Mouse (Mus musculus): ENCODE measurements around the gene Dnajc5.

The Dnajc5 gene

DNA sequence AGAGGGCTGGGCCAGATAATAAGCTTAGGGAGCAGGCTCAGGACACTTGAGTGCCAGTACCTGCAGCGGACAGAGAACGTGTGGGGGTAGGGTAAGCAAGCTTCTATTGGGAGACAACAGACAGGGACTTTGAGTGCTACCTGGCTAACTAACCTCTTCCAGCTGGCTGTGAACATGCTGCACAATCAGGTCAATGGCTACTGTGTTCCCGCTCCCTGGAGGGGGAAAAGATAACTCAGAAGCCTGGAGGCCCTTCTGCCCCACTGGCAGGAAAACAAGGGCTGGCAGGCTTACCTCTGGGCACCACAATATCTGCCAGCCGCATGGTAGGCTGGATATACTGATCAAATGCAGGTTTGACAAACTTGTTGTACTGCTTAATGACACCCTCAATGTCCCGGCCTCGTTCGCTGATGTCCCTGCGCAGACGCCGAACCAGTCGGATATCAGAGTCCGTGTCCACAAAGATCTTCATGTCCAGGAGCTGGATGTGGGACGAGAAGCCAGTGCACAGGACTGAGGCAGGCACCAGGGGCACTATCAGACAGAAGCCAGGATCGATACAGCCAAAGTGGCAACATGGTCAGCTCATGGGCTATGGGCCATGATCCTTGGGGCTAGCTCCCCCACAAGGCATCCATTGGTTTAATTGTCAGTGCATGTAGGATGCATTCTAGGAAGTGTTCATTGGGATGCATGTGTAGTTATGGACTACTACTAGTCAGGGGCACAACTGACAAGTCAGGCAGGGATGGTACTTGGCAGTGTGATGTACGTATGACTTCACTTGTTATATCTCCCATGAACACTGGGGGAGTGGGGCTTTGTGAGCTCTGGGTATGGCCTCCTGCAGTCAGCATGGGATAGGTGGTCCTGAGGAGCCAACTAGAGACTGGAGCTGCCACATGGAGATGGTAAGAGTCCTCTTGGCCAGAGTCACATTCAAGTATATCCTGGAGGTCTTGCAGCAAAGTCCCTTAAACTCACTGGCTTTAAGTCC is 52.9 kb downstream of the Dnajc5 start:
- DNase-seq (ENCODE audit: low spot score in 2 of 2): no peak

DNA sequence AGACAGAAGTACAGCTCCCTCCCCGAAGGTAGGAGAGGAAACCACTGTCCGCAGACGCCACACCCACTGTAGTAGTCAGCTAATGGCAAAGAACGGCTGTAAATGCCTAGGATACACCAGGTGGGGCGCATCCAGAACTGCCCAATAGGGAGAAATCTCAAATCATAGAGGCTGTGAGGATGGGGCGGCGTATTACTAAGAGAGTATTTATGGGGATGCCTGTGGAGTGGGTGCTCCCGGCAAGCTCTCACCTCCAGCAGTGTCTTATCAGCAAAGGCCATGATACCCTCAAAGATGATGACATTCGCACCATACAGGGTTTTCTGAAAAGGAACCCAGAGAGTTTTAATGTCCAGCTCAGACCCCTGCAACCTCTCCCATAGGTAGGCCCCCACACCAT is 53.7 kb downstream of the Dnajc5 start:
- DNase-seq (ENCODE audit: low spot score in 2 of 2): no peak

DNA sequence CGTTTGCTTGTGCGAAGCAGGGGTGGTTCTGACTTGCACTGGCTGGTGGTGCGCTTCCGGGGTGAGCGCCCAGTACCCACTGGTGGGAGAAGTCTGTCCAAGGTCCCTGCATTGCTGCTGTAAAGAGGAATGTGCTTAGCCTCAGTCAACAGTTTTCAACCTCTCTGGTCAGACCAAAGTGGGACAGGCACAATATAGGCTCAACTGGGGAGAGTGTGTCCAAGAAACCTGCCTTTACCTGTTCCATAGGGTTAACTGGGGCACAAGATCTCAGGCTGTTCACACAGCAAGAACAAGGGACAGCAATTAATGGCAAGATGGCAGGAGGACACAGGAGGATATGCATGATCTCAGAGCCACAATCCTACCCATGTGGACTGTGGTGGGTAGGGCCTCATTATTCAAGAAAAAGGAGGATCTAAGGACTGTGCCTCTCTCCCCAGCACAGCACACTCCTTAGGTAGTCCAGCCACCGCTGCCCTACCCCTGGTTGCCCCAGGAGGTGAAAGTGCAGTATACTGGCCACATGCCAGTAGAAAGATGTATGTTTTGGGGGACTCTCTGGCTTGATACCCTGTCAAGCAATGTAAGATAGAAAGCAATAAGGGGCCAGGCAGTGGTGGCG is 54.7 kb downstream of the Dnajc5 start:
- peak in 1 of 2 experiments; percentile 3 for DNase-seq (ENCODE audit: low spot score in 2 of 2)

DNA sequence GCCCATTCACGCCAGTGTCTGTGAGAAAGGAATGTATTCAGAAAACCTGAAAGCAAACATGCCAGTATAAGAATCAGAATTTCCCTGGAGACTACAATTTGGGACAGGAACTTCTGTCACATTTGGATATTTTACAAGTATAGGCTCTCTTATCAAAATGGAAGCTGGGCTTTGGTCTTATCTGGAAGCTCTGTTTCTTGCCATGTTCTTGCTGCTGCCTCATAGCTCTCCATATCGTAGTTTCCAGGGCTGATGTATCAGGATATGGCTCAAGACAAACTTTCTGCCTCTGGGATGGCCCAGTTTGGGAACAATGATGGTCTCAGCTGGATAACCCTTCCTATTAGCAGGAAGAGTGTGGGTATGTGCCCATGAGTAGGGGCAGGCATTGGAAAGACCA is 56.3 kb downstream of the Dnajc5 start:
- no peak for DNase-seq (ENCODE audit: low spot score in 2 of 2)

DNA sequence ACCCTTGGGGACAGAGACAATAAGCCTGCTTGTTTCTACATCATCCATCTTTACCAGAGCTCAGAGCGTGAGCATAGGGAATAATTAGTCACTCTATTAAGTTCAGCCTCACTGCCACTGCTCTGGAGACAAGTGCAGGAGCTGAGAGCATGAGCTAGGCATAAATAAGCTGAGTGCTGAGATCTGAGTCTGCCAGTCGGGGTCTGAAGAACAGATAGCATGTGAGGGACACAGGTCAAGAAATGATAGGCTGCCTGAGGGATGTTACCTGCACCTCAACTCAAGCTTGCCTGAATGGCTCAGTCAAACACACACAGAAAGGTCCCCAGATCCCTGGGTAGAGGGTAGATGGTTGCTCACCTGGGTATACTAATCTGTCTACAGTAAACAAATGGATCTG is 56.8 kb downstream of the Dnajc5 start:
- no peak for DNase-seq (ENCODE audit: low spot score in 2 of 2)

DNA sequence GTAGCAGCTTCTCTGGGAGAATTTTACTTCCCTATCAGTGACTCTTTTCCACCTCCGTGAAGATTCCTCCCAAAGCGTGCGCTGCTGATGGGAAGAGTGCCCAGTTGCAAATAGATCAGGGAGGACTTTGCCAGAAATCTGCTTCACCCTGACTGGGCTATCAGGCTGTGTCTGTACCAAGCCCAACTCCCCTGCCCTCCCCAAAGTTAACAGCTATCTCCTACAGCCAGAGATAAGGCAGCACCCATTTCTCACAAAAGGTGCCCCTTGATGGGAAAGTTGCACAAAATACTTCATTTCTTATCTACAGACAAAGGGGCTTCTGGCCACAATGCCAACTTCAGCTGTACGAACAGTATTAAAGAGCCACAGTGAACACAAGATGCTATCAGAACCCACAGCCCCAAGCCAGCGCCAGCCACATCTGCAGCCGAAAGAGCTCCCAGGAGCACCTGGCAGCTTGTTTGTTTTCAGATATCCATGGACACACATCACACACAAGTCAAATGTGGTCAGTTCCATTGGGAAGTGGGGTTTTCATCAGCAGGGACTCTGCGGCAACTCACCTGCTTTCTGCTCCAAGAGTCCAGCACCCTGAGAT is 57.8 kb downstream of the Dnajc5 start:
- DNase-seq (ENCODE audit: low spot score in 2 of 2): peak in 1 of 2 experiments; percentile 3

DNA sequence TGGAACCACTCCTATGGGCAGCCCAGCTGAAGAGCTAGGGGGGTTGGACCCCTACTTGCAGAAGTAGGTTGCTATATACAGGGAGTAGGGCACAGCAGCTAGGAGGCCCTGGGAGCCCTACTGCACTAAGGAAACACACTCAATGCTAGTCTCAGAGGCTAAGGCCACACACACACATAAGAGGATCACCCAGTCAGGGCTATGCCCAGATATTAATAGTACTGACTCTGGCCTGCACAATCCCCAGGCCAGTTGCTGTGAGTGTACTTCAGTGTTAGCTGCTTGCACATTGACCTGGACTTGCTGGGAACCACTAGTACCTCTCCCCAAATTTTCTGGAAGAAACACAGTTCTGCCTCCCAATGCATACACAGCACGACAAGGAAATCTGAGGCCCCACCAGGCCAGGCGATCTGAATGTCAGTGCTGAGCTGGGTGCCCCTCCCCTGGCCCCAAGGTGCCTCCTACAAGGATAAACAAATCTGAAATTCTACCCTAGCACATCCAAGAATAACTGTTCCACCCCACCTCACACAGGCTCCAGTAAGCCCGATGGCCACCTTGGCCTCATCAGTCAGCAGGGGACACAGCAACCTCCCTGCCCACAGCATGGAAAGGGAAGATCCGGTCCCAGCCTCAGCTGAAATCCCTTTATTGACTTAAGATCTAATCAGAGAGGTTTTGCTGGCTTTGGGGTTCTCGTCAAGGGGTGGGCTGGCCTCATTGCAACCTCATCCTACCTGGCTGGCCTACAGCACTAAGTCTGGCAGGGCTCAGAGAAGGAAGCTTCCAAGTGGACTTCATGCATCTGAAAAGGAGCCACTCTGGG is 58.7 kb downstream of the Dnajc5 start:
- peak; percentile 3 to 6 for DNase-seq (ENCODE audit: low spot score in 2 of 2)

DNA sequence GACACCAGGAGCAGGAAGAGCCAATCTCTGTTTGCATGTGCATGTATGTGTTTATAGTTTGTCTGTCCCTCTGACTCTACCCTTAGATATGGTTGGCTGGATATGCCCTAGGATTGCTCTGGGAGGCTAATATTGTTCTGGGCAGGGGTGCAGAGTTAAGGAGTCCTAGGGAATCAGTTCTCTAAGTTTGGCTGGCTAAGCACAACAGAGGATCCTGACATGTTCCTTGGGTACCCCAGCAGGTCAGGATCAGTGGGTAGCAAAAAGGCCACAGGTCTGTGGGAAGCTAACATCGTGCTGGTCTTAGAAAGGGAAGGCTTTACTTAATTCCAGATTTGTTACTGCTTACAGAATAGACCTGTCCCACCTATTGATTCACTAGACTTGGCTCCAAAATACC is 59.4 kb downstream of the Dnajc5 start:
- peak in 1 of 2 experiments; percentile 4 for DNase-seq (ENCODE audit: low spot score in 2 of 2)

DNA sequence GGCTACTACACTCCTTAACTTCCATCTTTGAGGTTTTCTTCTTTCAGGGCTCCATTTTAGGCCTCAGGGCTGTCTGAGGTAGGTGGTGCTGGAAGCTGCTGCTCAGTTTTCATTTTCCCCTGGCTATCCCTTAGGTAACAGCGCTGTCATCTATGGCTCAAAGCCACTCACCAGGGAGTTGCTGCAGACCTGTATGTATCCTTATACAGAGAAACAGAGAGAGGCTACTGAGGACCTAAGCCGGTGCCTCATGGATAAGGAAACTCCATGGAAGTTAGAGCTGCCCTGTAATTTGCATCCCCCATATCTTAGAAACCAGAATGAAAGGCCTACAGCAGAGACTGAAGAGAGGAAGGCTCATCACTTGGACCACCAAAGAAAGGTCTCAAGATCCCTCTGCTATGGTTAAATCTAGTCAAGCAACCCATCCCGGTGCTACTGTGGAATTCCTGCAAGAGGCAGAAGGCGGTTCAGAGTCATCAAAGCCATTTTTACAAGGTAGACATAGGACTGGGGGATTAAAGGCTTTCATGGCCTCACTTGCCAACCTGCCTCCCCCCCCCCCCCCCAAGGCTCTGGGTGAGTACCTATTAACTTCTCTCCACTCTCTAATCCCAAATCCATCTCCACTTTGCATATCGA is 60.0 kb downstream of the Dnajc5 start:
- peak; percentile 2 to 6 for DNase-seq (ENCODE audit: low spot score in 2 of 2)

DNA sequence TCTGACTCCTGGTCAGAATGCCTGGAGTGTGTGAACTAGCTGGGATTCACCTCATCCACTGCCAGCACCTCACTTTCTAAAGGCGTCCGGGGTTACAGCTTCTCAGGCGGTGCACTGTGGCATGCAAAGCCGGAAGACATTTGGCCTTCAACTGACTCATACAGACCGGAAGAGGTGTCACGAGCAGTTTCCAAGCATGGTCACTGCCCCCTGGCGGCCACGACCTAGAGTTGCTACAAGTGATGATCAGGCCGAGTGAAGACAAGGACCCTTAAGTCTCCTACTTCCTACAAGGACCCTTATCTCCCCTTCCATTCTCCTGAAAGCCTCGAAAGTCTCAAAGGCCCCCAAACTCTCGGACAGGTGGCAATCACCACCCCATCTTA is 60.7 kb downstream of the Dnajc5 start:
- peak; percentile 72 to 76 for DNase-seq (ENCODE audit: low spot score in 2 of 2)

DNA sequence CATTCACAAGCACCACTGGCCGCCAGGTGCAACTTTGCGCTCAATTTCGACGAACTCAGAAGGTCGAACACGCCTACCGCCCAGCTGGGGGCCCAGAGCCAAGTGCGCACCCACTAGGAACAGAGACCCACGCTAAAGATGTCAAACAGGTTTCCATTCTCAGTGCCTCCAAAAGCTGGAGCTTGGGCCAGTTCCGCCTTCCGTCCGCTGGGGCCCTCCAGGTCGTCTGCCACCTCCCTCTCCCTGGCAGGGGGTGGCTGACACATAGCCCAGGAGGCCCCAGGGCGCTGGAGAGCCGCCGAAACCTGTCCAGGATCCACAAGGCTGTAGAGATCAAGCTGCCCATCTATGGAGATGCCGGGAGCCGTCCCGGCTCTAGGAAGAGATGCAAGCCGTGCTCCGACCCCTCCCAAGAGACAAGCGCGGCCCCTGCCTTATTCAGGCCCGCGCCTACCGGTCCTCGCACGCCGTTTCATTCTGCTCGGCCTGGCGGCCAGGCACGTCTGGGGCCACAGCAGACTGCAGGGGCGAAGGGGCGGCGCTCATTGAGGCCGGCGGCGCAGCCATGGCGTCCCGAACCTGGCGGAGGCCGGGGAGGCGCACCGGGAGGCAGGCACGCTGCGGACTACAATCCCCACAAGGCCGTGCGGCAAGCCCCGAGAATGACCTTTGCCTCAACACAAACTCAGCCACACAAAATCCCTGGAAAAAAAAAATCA is 61.3 kb downstream of the Dnajc5 start:
- DNase-seq (ENCODE audit: low spot score in 2 of 2): peak; percentile 72 to 85

DNA sequence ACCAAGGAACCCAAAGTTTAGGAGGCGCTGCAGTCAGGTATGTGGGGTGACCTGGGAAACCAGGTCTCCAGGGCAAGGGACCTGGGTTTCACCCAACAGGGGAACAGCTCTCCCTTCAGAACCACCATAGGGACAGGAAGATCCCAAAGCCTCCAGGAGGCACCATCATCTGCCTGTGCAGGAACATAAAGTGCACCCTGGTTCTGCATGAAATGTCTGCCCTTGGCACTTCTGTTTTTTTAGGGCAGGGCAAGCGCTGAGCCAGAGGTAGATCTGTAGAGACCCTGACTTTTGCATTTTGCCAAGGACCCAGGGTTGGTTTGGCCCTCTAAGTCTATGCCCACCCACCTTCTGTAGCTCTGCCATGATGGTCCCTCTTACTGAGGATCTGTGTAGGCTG is 62.1 kb downstream of the Dnajc5 start:
- DNase-seq (ENCODE audit: low spot score in 2 of 2): peak in 1 of 2 experiments; percentile 13

DNA sequence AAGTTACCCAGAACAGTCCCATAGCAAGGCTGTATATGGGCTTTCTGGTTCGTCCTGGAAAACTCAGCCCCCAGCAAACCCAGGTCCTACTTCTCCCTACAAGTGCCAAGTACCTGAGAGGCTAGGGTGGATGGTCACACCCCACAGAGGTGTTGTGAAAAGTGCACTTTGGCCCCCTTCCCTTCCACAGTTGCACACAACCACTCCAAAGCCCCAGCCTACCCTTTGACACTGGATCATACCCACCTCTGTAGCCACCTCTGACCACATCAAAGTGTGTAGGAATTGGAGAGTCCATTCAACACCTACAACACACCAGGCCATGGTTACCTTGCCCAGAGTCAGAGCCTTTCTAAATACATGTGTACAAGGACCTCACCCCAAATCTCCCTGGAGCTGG is 62.7 kb downstream of the Dnajc5 start:
- DNase-seq (ENCODE audit: low spot score in 2 of 2): peak in 1 of 2 experiments; percentile 21

DNA sequence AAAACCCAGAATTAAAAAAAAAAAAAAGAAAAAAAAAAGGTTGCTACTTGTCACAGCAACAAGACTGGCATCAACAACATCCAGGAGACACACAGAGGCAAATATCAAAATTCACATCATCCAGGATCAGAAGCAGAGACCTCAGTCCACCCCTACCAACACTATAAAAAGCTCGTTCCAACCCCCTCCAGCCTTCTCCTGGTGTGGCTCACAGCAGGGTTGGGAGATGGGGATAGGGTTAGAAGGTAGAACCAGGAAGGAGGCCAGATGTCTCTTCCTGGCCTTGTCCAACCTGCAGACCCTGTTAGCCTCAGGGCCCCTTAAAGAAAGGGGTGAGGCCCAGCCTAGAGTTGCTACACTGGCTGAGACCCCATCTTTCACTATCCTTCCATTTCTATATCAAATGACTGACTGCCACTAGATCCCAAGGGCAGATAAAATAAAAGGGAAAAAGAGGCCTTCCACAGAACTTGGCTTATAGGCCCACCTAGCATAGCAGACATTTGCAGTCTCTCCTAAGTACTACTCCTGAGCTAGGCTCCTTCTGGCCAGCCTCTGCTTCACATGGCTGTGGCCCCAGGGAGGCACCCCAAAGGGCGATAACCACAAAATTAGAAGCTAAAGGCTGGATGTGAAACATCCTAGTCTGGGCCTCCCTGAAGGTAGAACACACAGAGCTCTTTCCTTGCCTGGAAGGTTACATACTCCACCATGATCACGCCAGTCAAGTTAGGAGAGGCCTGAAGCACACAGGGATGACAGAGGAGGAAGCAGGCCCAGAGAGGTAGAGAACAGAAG is 63.4 kb downstream of the Dnajc5 start:
- DNase-seq (ENCODE audit: low spot score in 2 of 2): peak in 1 of 2 experiments; percentile 3

DNA sequence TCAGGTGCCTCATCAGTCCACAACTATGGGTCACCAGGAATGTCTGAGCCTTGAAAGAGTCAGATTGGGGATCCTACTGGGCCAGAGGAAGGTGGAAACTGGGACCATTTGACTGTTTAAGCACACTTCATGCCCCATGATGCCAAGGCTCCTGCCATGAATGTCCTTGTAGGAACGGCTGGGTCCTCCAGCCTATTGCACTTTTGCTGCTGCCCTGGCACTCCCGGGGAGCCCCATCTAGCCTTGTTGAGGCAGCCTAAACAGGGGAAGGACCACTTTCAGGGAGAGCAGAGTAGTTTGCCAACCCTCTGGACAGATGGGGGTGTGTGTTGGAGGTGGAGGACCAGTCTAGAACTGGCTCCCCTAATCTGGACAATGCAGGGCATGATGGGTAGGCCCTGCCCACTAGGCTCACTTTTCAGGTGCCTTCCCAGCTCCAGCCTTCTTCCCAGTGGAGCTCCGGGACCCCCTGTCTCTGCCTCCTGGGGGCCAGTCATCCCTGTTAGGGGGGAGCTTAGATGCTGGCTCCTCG is 64.2 kb downstream of the Dnajc5 start, which contains the start of gene Uckl1:
Gene Uckl1, minus strand, starts transcription at position 482 of the 532 bp plus-strand sequence.
- peak in 1 of 2 experiments; percentile 6 for DNase-seq (ENCODE audit: low spot score in 2 of 2)

DNA sequence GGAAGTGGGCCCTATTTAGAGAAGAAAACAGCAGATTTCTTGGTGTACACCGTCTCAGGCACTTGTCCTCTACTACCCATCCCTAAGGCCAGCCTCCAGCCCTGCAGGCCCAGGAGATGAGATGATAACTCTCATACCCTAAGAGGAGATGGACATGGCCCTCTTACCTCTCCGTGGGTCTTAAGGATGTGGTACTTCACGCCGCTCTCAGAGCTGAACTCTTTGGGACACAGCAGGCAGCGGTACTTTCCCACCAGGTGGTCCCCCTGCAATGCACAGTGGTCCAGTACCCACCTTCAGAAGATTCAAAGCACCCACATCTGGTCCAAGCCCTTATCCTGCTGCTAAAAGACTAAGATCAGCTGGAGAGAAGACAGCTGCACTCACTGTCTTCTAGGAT is 65.2 kb downstream of the Dnajc5 start:
- DNase-seq (ENCODE audit: low spot score in 2 of 2): peak in 1 of 2 experiments; percentile 4

DNA sequence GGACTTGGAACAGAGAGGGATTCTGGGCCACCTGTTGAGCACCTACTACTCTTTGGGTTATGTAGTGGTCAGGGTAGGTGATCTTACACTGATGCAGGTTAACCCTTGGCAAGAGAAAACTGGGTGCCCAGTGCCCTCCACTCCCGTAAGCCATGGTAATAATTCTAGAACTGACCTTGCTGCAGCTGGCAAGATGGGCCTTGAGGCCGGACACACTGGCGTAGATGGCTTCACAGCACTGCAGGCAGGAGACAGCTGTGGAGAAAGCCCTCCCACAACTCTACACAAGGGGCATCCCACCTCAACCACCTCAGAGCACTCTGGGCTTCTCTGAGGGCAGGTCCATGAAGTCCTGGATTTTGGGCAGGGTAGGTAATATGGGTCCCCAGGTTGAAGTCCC is 65.8 kb downstream of the Dnajc5 start:
- peak in 1 of 2 experiments; percentile 4 for DNase-seq (ENCODE audit: low spot score in 2 of 2)

DNA sequence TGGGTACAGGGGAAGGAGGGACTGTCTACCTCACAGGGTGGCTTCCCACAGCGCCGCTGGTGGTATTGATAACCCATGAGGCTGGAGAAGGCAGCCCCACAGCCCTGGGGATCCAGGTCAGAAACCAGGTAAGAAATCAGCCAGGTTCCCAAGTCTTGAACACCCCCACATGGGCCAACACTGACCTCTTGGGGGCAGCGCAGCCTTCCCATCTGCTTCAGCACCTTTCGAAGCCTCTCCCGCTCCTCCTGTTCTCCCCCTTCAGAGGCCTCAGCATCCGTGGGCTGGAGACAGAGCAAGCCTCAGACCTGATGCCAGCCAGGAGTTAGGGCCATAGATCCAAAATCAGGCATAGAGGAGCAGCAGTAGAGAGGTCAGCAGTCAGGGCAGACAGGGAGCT is 67.5 kb downstream of the Dnajc5 start:
- no peak for DNase-seq (ENCODE audit: low spot score in 2 of 2)

DNA sequence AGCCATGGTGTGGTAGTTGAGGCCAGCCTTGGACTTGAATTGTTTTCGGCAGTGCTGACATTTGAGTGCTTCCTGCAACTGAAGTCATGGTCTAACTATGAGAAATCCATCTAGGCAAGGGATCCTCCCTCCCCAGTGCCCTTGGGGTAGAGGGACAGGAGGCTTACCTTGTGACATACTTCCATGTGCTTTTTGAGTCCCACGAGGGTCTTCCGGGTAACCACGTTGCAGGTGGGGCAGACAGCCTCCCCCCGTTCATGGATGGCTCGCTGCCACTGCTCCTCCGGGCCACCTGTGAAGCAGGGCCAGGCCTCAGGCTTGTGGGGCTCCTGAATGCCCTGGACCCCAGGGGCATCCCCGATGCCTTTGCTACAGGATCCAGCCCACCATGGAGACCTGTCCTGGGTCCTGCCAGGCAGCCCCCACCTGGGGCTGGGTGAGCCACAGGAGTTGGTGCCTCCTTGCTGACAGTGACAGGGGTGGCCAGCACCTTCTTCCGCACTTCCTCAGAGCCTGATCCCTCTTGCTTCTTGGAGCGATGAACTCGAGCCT is 68.0 kb downstream of the Dnajc5 start:
- DNase-seq (ENCODE audit: low spot score in 2 of 2): no peak
